Mouse (Mus musculus) heart, adult 10 weeks (tissue): ENCODE measurements around the gene Lrrc61. TPM values are rescaled to one million over a fixed set of nuclear protein-coding genes. Genes with fewer than 3 reads are reported as not detected.

Experiments
- polyA plus RNA-seq: library from polyadenylated mRNA; stranded (reverse); fragments of 350-450 nt; fragmentation: Illumina TruSeq; extraction: RNeasy Lipid Tissue Mini Kit (QIAGEN cat#74804); gene quantifications from one replicate; pipeline ENCODE4 v1.2.3, GENCODE M21; 2014; ENCODE audit warnings: low read depth, low replicate concordance

Lrrc61 gene
- polyA plus RNA-seq: 15.5 TPM

DNA sequence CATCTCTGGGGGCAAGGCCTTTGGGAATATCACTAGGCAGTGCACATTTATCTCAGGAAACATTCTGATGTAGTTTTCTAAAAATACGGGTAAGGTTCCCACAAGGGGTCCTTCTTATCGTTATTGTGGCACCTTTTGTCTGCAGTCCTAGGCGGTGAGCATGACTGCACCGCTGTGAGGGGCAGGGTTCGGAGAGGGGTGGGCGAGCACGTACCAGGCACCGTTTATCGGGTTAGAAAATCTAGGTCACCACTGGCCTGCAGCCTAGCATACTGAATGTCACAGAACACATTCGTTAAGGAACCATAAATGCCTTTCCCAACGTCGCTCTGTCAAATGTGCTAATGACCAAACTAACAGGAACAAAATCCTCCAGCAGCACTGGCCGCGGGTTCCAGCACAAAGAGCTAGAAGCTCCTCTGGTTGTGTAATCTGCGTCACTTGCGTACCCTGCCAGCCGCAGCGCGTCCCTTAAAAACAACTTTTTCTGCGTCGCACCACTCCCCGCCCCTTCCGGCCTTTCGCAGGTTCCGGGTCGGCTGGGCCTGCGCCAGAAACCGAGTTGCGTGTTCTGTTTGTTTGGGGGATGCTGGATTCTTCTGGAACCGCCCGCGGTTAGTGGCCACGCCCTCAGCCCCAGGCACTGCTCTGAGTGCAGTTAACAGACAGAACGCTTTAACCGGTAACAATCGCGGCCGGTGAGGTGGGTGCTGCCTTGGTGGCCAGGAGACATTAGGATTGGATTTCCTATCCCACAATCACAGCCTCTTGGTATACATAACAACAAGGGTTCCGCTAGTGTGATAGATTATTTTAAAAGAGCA, at the start of gene Lrrc61:
Gene Lrrc61, plus strand, starts transcription at position 517 of the 824 bp plus-strand sequence.

DNA sequence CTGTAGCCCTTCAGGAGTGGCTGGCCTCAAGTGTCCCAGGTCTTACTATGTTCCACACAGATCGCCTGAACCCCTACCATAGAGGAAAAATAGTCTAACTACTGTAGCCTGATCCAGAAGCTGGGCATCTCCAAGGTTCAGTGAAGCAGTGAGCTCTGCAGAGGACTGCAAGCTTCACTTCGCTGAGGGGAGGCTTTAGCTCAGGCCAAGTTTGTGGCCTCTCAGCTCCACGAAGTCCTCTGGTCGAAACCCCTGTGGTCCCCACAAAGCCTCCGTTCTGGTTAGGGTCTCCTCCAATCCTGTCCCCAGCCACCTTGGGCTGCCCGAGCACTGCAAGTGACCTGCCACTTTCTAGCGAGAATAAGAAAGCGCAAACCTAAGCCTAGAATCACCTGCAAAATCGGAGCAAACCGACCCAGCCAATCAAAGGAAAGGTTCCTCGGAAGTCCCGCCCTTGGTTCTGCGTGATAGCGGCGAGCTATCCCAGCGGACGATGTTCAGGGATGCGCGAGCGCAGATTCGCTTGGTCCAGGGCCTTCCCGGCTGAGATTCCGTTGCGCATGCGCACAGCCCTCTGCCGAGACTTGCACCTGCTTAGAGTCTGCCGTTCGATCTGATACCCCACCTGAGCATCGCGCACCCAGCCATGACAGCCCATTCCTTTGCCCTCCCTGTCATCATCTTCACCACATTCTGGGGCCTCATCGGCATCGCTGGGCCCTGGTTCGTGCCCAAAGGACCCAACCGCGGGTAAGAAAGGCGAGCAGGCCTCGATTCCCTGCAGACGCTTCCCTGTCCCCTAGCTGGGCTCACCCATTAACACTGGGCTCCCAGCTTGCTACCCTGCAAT, 17.3 kb upstream of the Lrrc61 start, which contains the start of gene Atp6v0e2:
Gene Atp6v0e2, plus strand, starts transcription at position 511 of the 850 bp plus-strand sequence.

DNA sequence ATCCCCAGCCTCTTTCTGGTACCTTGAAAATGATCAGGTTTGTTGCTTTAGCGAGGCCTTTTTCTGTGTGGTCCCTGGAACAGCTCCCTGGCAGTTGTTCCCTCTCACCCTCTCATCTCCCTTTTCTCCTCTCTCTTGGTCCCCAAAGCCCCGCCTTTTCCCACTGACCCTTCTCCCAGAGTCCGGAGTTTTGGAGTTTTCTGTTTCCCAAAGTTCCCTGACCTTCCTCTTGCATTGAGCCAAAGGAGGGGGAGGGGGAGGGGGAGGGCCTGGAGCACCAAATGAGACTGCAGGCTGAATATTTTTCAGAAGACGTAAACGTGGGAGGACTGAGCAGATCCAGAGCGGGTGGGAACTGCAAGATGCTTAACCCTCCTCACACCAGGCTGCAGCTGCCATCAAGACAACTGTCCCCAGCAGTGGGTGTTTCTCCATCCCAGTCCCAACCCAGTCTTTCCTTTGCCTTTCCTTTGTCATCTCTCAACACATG, 18.0 kb downstream of the Lrrc61 start, which contains the start of gene Rarres2:
Gene Rarres2, minus strand, starts transcription at position 218 of the 490 bp plus-strand sequence.

DNA sequence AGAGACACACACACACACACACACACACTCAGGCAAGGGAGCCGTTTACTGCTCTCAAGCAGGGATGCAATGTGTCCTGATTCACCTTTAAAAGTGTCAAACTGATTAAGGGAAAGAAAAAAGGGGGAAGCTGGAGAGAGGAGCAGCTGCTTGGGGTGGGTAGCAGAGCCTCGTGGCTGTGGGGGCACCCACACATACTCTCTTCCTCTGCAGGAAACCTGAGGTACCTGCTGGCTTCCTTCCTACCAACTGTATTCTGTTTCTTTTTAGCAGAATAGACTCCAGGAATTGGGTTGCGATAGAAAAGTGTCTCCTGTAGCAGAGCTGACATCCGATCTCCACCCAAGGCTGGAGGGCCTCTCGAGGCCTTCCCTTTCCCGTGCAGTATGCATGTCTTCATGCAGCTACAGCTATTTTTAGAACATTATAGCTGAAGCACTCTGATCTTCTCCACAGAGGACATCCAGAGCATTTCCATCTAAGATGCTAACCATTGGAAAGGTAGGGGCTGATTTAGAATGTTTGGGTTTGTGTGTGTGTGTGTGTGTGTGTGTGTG, 34.7 kb downstream of the Lrrc61 start, which contains the start of gene Gm45021:
Gene Gm45021, plus strand, starts transcription at position 417 of the 557 bp plus-strand sequence.

DNA sequence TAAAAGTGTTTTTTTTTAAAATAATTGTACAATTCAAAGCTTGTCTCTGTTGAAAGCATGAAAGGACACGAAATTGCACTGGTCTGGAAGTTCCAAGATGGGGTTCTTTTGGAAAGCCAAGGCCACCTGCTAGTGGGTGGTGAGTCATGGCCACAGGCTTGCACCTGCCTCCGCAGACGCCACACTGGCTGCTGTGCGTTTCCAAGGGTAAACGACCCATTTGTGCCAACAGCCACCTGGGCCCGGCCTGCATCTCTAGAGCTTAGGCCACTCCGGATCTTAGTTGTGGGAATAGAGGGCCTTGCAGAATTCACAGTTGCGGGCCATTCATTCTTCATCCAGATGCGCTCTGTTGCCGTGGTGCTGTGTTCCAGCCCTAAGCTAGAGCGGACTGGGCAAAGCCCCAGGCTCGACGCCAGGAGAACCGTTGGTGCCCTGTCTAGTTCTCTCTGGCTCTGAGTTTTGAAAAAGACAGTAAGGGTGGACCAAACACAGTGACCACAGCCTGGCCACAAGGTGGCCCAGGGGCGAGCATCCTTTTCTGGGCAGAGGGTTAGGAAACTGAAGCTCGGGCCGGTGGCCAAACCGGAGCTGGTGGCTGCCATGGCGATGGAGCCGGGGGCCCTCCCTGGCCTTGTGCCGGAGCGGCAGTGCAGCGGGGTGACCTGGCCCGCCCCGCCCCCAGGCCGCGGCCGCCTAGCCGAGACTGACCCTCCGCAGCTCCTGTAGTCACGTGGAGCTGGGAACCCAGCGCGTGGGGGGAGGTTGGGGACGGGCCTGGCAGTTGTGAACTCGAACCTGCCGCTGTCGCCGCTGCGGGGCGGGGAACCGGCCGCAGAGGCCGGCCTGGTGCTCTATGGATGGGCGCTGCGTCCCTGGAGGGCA, 38.8 kb downstream of the Lrrc61 start, which contains the start of the genes Repin1 and Gm44965:
Gene Repin1, plus strand, starts transcription at position 726 of the 885 bp plus-strand sequence.
Gene Gm44965, plus strand, starts transcription at position 784 of the 885 bp plus-strand sequence.

DNA sequence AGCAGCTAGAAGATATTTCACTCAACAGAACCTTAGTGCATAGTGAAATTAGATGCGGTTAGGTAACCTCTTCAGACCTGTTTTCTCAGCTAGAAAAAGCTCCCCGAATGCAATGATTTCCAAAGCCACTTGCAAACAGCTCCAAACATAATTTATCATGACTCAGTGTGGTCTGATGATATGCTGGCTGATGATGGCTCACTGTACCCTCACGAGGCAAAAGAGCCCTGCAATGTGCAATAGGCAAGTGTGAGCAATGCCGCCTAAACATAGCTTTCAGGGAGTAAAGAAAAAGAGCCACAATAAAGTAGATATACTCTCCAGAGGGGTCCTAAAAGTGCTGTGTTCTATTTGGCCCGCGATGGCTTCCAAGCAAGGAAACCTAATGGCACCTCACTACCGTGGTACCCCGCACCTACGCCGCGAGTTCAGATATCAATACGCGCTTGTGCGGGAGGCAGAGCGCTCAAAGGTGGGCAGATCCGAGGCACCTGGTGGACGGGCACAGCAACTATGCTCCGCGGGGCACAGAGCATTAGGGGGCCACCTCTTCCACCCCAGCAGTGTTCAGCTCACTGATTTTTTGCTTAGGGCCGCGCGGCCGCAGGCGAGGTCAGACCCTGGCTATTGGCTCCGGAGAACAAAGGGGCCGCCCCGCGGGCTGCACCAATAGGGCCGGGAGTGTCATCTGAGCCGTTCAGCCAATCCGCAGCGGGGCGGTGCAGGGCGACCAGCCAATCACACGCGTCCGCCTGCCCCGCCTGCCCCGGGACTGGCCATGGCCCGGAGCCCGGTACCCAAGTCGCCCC, 46.9 kb downstream of the Lrrc61 start, which contains the start of gene Zfp775:
Gene Zfp775, plus strand, starts transcription at position 793 of the 809 bp plus-strand sequence.

Other genes starting within 250 kb of the Lrrc61 start
- 24.1 TPM for gene Krba1, start 159.2 kb upstream of the Lrrc61 start, polyA plus RNA-seq
- 9.5 TPM for gene Zfp467, start 109.0 kb upstream of the Lrrc61 start, polyA plus RNA-seq
- 0.50 TPM for gene Sspo, start 106.6 kb upstream of the Lrrc61 start, polyA plus RNA-seq
- 17.0 TPM for gene Atp6v0e2, start 17.2 kb upstream of the Lrrc61 start, polyA plus RNA-seq
- gene Rarres2, start 18.0 kb downstream of the Lrrc61 start, polyA plus RNA-seq: 115 TPM
- not detected for gene Gm45021, start 34.8 kb downstream of the Lrrc61 start, polyA plus RNA-seq
- gene Repin1, start 39.1 kb downstream of the Lrrc61 start, polyA plus RNA-seq: 20.4 TPM
- gene Gm44965, start 39.1 kb downstream of the Lrrc61 start, polyA plus RNA-seq: not detected
- gene Zfp775, start 47.3 kb downstream of the Lrrc61 start, polyA plus RNA-seq: 8.5 TPM
- 0.60 TPM for gene AI854703, start 72.0 kb downstream of the Lrrc61 start, polyA plus RNA-seq
- 10.2 TPM for gene Gimap8, start 92.4 kb downstream of the Lrrc61 start, polyA plus RNA-seq
- 6.1 TPM for gene Gimap9, start 121.3 kb downstream of the Lrrc61 start, polyA plus RNA-seq
- 36.6 TPM for gene Gimap4, start 129.8 kb downstream of the Lrrc61 start, polyA plus RNA-seq
- 49.6 TPM for gene Gimap6, start 153.4 kb downstream of the Lrrc61 start, polyA plus RNA-seq
- gene Gm28053, start 163.8 kb downstream of the Lrrc61 start, polyA plus RNA-seq: not detected
- gene Gimap7, start 163.8 kb downstream of the Lrrc61 start, polyA plus RNA-seq: not detected
- 9.0 TPM for gene Gimap1, start 184.3 kb downstream of the Lrrc61 start, polyA plus RNA-seq
- gene Gimap5, start 191.4 kb downstream of the Lrrc61 start, polyA plus RNA-seq: 5.2 TPM
- 0.71 TPM for gene Gimap3, start 216.1 kb downstream of the Lrrc61 start, polyA plus RNA-seq